Mouse (Mus musculus) liver, embryonic 11.5 days (tissue): ENCODE measurements around the gene Adamts1. TPM values are rescaled to one million over a fixed set of nuclear protein-coding genes. Genes with fewer than 3 reads are reported as not detected.

ENCODE experiments used
- ATAC-seq: fragments of 200-750 bp; cut with Nextera tagmentation; replicated peaks from 2 replicates; pipeline ENCODE4 v1.8.0; 2017; ENCODE audit warnings: moderate number of reproducible peaks, mild to moderate bottlenecking, moderate TSS enrichment, moderate library complexity; ENCODE audit not compliant: low FRiP score
- DNase-seq: peaks from one replicate; pipeline ENCODE4 v3.0.0-alpha.2; 2017; ENCODE audit warnings: low spot score
- H3K27ac ChIP-seq: fragments of 300-500 bp; sonication (generic); 2 replicates; pipeline ENCODE4 v1.5.1; 2014; ENCODE audit warnings: mild to moderate bottlenecking, low read depth, low read length, control low read depth
- H3K27me3 ChIP-seq: fragments of 300-500 bp; sonication (generic); replicated peaks from 2 replicates; pipeline ENCODE4 v1.6.1; 2014; ENCODE audit warnings: low read length, mixed read lengths; ENCODE audit not compliant: control insufficient read depth, insufficient read depth
- H3K36me3 ChIP-seq: fragments of 300-500 bp; sonication (generic); 2 replicates; pipeline ENCODE4 v1.6.1; 2014; ENCODE audit warnings: mild to moderate bottlenecking, low read length, moderate library complexity, mixed read lengths; ENCODE audit not compliant: control insufficient read depth, insufficient read depth
- H3K4me1 ChIP-seq: fragments of 300-500 bp; sonication (generic); replicated peaks from 2 replicates; pipeline ENCODE4 v1.6.1; 2014; ENCODE audit warnings: low read length, mixed read lengths; ENCODE audit not compliant: control insufficient read depth, insufficient read depth
- H3K4me2 ChIP-seq: fragments of 300-500 bp; sonication (generic); 2 replicates; pipeline ENCODE4 v1.6.1; 2014; ENCODE audit warnings: mild to moderate bottlenecking, control low read depth, moderate library complexity
- H3K4me3 ChIP-seq: fragments of 300-500 bp; sonication (generic); 2 replicates; pipeline ENCODE4 v1.5.1; 2014; ENCODE audit warnings: low read depth, low read length, control low read depth
- H3K9ac ChIP-seq: fragments of 300-500 bp; sonication (generic); 2 replicates; pipeline ENCODE4 v1.6.1; 2014; ENCODE audit warnings: low read depth, low read length, control low read depth
- H3K9me3 ChIP-seq: fragments of 300-500 bp; sonication (generic); 2 replicates; pipeline ENCODE4 v1.6.1; 2016; ENCODE audit warnings: low read length, inconsistent platforms, mixed read lengths; ENCODE audit not compliant: control insufficient read depth
- WGBS: fragments of 180-500 bp; shearing (Covaris S2); extraction: QIAGEN DNeasy Blood & Tissue Kit; methylation state at CpG from one replicate; pipeline ENCODE4 v1.1.7; 2014; 5-methylcytosine and 5-hydroxymethylcytosine counted together
- polyA plus RNA-seq: library from polyadenylated mRNA; unstranded; fragments of >200 nt; fragmentation: Nextera tagmentation; extraction: Ambion mirVana; gene quantifications from 2 replicates; pipeline ENCODE4 v1.2.1, GENCODE M21; 2014

Gene Adamts1
- polyA plus RNA-seq, 1 experiment from 2014 or later: 23.6 TPM

DNA sequence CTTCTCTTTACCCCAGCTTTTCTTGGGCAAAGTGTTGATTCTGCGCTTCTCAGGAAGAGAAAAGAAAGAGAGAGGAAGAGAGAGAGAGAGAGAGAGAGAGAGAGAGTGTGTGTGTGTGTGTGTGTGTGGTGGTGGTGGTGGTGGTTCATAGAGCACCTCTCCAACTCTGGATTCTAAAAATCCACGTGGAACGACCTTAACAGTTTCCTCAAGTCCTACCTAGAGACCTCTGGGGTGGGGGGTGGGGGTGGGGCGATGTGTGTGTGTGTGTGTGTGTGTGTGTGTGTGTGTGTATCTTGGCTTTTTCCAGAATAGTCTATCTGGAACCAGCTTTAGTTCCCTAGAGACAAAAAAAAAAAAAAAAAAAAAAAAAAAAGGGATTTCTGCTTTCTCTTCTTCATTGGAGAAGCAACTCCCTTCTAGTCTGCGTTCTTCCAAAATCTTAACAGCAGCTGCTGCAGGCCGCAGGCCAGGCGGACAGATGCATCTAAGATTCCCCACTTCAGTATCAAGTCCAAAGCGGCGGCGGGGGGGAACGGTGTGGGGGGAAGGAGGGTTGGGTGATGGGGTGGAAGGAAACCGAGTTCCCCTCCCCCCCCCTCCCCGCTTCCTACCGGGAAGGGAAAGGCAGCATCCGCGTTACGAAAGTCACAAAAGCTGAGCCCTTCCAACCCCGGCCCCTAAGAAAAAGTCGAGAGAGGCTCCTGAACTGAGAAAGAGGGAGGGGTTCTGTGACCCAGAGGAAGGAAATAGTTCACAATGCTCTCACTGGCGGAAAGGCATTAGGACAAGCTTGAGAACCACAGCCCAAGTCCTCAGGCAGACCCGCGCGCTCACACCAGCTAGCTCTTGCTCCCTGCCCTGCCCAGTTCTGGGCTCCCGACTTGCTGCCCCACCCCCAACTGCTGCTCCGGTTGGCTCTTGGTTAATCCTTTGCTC is 969 bp upstream of the Adamts1 start:
- H3K4me2 ChIP-seq: peak overlapping the region; percentile 78
- 2% methylated on average over 24 of the region's 25 CpGs for WGBS
- ATAC-seq (no peak; the same call in 1 of the 2 replicates), DNase-seq (peak; percentile 51)
- no peaks in the 10 kb centered on the region for H3K9me3 ChIP-seq
- peaks cover 2% of the 10 kb centered on the region; the same call in 1 of the 2 replicates for H3K36me3 ChIP-seq
- H3K9ac ChIP-seq: peak overlapping the region; percentile 28; the same call in 1 of the 2 replicates
- H3K27me3 ChIP-seq: peaks cover 21% of the 10 kb centered on the region
- peak overlapping the region; percentile 74; the same call in 1 of the 2 replicates for H3K27ac ChIP-seq
- peak overlapping the region; percentile 65 for H3K4me3 ChIP-seq
- H3K4me1 ChIP-seq: no peaks in the 10 kb centered on the region

DNA sequence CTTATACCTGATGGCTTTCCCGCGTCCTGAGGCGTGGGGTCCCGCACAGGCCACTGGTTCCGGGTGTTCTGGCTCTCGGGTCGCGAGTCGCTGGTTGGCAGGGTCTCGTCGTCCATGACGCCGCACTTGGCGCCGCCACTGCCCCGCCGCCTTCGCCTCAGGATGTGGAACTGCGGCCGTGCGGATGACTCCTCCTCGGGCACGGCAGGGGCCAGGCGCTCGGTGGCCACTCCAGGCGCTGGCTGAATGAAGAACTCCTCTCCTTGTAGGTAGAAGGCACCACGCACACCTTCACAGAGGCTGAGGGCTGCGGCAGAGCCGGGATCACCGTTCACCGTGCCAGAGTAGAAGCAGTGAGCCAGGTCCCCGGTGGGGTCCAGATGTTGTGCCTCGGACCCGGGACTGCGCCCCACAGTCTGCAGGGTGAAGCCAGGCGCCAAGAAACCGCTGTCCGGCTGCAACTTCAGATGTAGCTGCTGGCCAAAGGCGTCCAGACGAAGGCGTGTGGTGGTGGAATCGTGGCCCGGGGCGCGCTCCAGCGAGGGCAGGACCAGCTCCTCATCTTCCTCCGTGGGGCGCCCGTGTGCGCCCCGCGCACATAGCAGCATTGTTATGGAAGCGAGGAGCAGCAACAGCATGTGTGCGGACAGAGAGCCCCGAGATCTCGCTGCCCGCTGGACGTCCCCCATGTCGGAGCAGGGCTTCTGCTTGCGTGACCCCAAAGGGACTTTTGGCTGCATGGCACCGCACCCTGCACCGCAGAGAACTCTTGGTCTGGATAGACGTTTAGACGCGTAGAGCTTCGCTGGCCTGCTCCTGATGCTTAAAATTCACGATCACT is 722 bp downstream of the Adamts1 start:
- no peaks in the 10 kb centered on the region for H3K4me1 ChIP-seq
- ATAC-seq: no peak; the same call in 1 of the 2 replicates
- H3K36me3 ChIP-seq: peaks cover 5% of the 10 kb centered on the region; the same call in 1 of the 2 replicates
- peak; percentile 63 for DNase-seq
- H3K9me3 ChIP-seq: no peaks in the 10 kb centered on the region
- peak overlapping the region; percentile 78 for H3K4me2 ChIP-seq
- WGBS: under 1% methylated on average over 66 of the region's 67 CpGs
- H3K27me3 ChIP-seq: peaks cover 21% of the 10 kb centered on the region
- H3K9ac ChIP-seq: peak overlapping the region; percentile 69
- peak overlapping the region; percentile 65 for H3K4me3 ChIP-seq
- H3K27ac ChIP-seq: peak overlapping the region; percentile 65

DNA sequence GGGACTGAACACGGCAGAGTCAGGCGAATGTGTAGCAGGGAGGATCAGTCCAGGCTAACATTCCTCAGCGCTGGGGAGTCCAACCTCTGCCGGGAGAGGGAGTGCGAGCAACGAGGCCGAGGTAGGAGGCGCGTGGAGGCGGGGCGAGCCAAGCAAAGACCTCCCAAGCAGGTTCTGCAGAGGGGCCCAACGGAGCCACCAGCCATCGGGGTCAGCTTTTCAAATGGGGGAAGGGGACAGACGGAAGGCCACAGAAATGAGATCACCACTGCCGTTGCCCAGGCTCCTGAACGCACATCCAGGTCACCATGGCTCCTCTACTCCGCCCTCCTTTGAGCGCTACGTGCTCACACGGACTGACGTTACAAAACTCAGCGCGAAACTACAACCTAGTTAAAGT is 1.7 kb downstream of the Adamts1 start:
- Histone ChIP-seq H3K27me3 (peaks cover 21% of the 10 kb centered on the region), H3K4me3 (peak overlapping the region; percentile 65), H3K9me3 (no peaks in the 10 kb centered on the region), H3K4me2 (peak overlapping the region; percentile 78), H3K4me1 (no peaks in the 10 kb centered on the region), H3K36me3 (peaks cover 10% of the 10 kb centered on the region; the same call in 1 of the 2 replicates), H3K9ac (peak overlapping the region; percentile 69), H3K27ac (peak overlapping the region; percentile 65)
- under 1% methylated on average over 23 of the region's 23 CpGs for WGBS
- ATAC-seq (peak; percentile 75), DNase-seq (peak; percentile 80)

DNA sequence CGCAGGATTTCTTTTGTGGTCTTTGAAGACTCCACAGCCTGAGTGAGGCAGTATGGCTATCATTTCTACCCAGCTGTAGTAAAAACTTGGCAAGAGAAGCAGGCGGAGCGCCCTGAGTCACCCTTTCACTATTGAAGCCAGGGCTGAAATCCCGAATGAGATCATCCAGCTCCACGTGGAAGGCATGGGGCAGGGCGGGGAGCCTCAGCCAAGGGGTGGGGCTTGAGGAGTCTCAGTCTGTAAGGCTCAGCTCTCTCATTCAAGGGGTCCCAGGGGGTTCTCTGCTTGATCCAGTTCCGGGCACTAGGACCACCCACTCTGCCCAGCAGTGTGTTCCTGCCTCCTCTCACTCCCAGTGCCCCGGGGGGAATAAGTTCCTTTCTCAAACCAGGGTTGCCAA is 2.2 kb downstream of the Adamts1 start:
- H3K4me3 ChIP-seq: peak overlapping the region; percentile 65
- peak overlapping the region; percentile 69 for H3K9ac ChIP-seq
- no peaks in the 10 kb centered on the region for H3K4me1 ChIP-seq
- H3K27me3 ChIP-seq: peaks cover 21% of the 10 kb centered on the region
- peaks cover 12% of the 10 kb centered on the region; the same call in 1 of the 2 replicates for H3K36me3 ChIP-seq
- ATAC-seq (peak; percentile 70), DNase-seq (peak; percentile 70)
- no peaks in the 10 kb centered on the region for H3K9me3 ChIP-seq
- peak overlapping the region; percentile 78 for H3K4me2 ChIP-seq
- no peak overlapping the region; the same call in 1 of the 2 replicates for H3K27ac ChIP-seq
- 5% methylated on average over 8 of the region's 8 CpGs for WGBS

DNA sequence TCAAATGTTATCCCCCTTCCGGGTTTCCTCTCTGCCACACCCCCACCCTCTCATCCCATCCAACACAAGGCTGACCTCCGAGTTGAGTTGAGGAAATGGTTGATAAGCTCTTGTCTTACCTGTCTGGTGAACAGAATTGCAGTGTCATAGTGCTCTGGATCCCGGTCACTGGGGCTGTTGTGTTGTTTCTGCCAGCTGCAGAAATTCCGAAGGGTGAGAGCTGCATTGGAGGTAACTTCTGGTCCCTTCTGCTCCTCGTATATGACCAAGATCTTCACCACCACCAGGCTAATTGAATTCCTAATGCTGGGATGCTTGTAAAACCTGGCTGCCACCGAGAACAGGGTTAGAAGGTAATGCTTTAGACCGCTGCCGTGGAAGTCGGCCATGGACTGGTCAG is 2.9 kb downstream of the Adamts1 start:
- Histone ChIP-seq H3K4me1 (no peaks in the 10 kb centered on the region), H3K36me3 (peaks cover 17% of the 10 kb centered on the region; the same call in 1 of the 2 replicates), H3K27me3 (peaks cover 21% of the 10 kb centered on the region), H3K4me3 (peak overlapping the region; percentile 65), H3K4me2 (peak overlapping the region; percentile 78), H3K9me3 (no peaks in the 10 kb centered on the region), H3K27ac (no peak overlapping the region), H3K9ac (no peak overlapping the region)
- DNase-seq (no peak), ATAC-seq (no peak)
- WGBS: 55% methylated on average over 9 of the region's 9 CpGs

DNA sequence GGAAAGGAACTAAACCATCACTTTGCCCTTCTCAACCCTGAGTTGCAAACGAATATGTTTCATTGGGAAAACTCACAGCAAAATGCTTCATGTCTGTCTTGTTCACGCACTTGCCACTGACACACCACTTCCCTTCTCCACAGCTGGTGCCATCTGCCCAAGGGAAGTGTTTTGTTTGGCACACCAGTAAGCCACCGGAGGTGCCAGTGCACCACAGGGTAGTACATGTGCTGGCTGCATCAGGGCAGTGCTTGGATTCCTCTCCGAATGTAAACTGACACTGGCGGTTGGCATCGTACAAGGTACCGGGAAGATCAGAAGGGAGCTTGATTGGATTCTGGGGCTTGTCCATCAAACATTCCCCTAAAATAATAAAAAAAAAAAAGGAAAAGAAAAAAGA is 4.6 kb downstream of the Adamts1 start:
- Histone ChIP-seq H3K9ac (no peak overlapping the region), H3K4me1 (no peaks in the 10 kb centered on the region), H3K4me3 (no peak overlapping the region), H3K4me2 (no peak overlapping the region), H3K27ac (no peak overlapping the region), H3K9me3 (no peaks in the 10 kb centered on the region), H3K36me3 (peaks cover 17% of the 10 kb centered on the region; the same call in 1 of the 2 replicates), H3K27me3 (peaks cover 18% of the 10 kb centered on the region)
- DNase-seq (no peak), ATAC-seq (no peak)
- WGBS: 90% methylated on average over 7 of the region's 7 CpGs

DNA sequence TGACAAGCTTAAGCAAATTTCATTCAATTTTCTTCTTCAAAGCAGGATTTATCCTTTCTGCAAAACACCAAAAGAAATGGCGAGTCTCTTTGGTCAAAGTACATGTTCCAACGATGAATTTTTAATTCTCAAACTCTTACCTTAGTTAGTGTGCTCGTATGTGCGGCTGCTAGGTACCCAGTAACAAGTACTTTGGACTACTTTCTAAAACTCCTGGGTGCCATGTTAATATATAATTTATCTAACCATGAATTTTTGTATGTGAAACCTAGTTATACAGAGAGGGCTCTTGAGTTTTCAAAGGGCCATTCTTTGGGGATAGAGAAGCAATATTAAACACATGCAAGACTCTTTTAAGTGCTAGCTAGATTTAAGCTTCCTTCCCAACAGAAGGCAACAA is 5.8 kb downstream of the Adamts1 start:
- Histone ChIP-seq H3K36me3 (peaks cover 17% of the 10 kb centered on the region; the same call in 1 of the 2 replicates), H3K27me3 (peaks cover 8% of the 10 kb centered on the region), H3K4me1 (no peaks in the 10 kb centered on the region), H3K4me3 (no peak overlapping the region), H3K9ac (no peak overlapping the region), H3K27ac (no peak overlapping the region), H3K9me3 (no peaks in the 10 kb centered on the region), H3K4me2 (no peak overlapping the region)
- WGBS: 91% methylated on average over 4 of the region's 4 CpGs
- ATAC-seq: no peak
- no peak for DNase-seq

DNA sequence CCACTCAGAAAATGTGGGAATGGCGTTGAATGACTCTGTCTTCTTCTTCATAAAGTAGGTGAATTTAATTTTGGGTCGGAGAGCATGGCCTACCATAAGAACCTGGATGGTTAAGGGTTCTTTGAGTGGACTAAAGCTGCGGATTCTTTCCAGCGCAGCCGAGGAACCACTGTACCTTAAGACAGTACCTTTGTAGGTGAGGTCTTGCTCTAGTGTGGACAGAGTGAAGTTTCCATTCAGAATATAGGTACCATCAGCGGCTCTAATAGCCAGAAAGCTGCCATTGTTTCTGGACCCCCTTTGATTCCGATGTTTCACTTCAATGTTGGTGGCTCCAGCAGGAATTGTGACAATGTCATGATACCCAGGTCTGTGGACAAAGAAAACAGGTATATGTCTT is 7.2 kb downstream of the Adamts1 start:
- Histone ChIP-seq H3K27me3 (no peaks in the 10 kb centered on the region), H3K27ac (no peak overlapping the region), H3K36me3 (peaks cover 17% of the 10 kb centered on the region; the same call in 1 of the 2 replicates), H3K4me1 (no peaks in the 10 kb centered on the region), H3K9me3 (no peaks in the 10 kb centered on the region), H3K4me2 (no peak overlapping the region), H3K4me3 (no peak overlapping the region), H3K9ac (no peak overlapping the region)
- ATAC-seq (no peak), DNase-seq (no peak)
- WGBS: 93% methylated on average over 7 of the region's 7 CpGs
